Mouse (Mus musculus): Measurements from ENCODE around the gene Gstcd. TPM values are rescaled to one million over a fixed set of nuclear protein-coding genes. Genes with fewer than 3 reads are reported as not detected.

Gene Gstcd
- polyA plus RNA-seq (2014; fragmentation: Nextera tagmentation; extraction: Ambion mirVana), result 9.2 and 12.7 TPM in 2 replicates

DNA sequence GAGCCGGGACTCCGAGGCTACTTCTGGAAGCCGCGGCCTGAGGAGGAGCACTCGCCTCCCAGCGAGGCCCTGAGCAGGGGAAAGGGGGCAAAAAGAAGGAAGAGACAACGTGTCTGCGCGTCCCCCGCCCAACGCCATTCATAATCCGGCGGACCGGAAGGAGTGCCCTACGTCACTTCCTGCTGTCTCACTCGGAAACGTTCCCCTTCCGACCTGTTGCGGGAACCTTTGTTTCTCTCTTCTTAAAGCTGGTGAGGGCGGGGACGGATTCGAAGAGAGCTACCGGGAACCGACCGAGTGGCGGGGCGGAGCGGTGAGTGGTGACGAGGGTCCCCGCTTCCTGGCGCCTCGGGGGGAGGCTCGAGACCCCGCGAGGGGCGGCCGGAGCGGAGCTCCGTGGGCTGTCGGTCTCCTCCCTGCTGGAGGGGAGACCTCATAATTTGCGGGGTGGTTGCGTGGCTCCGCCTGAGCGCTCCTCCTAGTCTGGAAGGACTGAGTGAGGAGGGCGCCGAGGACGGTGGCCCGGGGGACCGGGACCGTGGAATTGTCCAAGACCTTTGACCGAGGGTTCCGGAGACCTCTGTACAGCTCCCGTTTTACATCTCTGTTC, at the start of gene Gstcd, which contains the start of gene Ints12:
Gene Gstcd, minus strand, starts transcription at position 370 of the 610 bp plus-strand sequence.
Gene Ints12, plus strand, starts transcription at position 177 of the 610 bp plus-strand sequence.
- DNase-seq (ENCODE audit: low spot score) (peak; percentile 98), ATAC-seq (ENCODE audit: low FRiP score) (peak; percentile 98)
- H3K4me3 ChIP-seq (ENCODE audit: low read depth, low read length), result peak within 1 kb of the TSS; percentile 64
- H3K4me2 ChIP-seq (replicated peaks; ENCODE audit: low read depth, low read length), result peak within 1 kb of the TSS; percentile 58
- no peaks in the 10 kb centered on the region for H3K4me1 ChIP-seq (replicated peaks; ENCODE audit: control insufficient read depth, insufficient read depth, low read length)
- H3K9ac ChIP-seq (ENCODE audit: low read depth, low read length), result peak within 1 kb of the TSS; percentile 88
- no peaks in the 10 kb centered on the region for H3K27me3 ChIP-seq (ENCODE audit: control insufficient read depth, insufficient read depth, low read length)
- H3K27ac ChIP-seq (ENCODE audit: low read depth, low read length), result peak within 1 kb of the TSS; percentile 95
- no peaks in the 10 kb centered on the region for H3K9me3 ChIP-seq (ENCODE audit: control insufficient read depth, low read length)
- no peaks in the 10 kb centered on the region for H3K36me3 ChIP-seq (ENCODE audit: control insufficient read depth, insufficient read depth, low read length)
- WGBS, result under 1% methylated on average over 52 of the region's 53 CpGs

DNA sequence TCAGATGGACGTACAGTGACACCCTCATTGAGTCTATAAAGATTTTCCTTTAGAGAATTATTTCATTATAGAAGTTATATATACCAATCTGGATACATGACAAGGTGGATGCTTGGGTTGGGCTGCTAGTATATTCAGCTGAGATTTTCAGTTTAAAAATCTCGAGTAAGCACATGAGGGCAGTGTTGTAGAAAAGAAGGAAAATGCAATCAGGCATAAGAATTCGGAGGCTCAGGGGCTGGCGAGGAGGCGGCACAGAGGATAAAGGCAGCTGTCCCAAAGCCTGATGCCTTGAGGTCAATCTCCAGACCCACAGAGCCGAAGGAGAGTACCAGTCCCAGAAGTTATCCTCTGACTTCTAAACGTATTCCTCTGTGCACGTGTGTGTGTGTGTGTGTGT, 40.8 kb upstream of the Gstcd start:
- Histone ChIP-seq H3K27ac (ENCODE audit: low read depth, low read length) (no peak overlapping the region), H3K4me3 (ENCODE audit: low read depth, low read length) (no peak overlapping the region), H3K27me3 (ENCODE audit: control insufficient read depth, insufficient read depth, low read length) (no peaks in the 10 kb centered on the region), H3K4me1 (replicated peaks; ENCODE audit: control insufficient read depth, insufficient read depth, low read length) (no peaks in the 10 kb centered on the region), H3K4me2 (replicated peaks; ENCODE audit: low read depth, low read length) (no peak overlapping the region), H3K36me3 (ENCODE audit: control insufficient read depth, insufficient read depth, low read length) (no peaks in the 10 kb centered on the region), H3K9ac (ENCODE audit: low read depth, low read length) (no peak overlapping the region), H3K9me3 (ENCODE audit: control insufficient read depth, low read length) (no peaks in the 10 kb centered on the region)
- no peak for DNase-seq (ENCODE audit: low spot score)
- WGBS, result 66% methylated on average over 8 of the region's 8 CpGs
- ATAC-seq (ENCODE audit: low FRiP score), result no peak

DNA sequence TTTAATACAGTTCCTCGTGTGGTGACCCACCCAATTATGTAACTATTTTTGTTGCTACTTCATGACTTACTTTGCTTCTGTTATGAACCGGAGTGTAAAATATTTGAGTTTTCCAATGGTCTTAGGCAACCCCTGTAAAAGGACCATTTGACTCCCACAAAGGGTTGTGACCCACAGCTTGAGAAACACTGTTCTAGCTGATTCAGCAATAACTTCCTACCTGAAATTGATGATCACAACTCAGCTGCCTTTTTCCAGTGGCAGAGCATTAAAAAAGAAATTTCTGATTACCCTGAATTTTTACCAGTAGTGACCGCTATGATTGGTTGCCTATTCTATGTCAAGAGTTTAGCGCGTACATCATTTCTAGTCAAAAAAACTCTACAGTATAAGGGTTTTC, 39.5 kb upstream of the Gstcd start:
- Histone ChIP-seq H3K4me2 (replicated peaks; ENCODE audit: low read depth, low read length) (no peak overlapping the region), H3K4me1 (replicated peaks; ENCODE audit: control insufficient read depth, insufficient read depth, low read length) (no peaks in the 10 kb centered on the region), H3K9me3 (ENCODE audit: control insufficient read depth, low read length) (no peaks in the 10 kb centered on the region), H3K27ac (ENCODE audit: low read depth, low read length) (no peak overlapping the region), H3K27me3 (ENCODE audit: control insufficient read depth, insufficient read depth, low read length) (no peaks in the 10 kb centered on the region), H3K36me3 (ENCODE audit: control insufficient read depth, insufficient read depth, low read length) (no peaks in the 10 kb centered on the region), H3K4me3 (ENCODE audit: low read depth, low read length) (no peak overlapping the region), H3K9ac (ENCODE audit: low read depth, low read length) (no peak overlapping the region)
- no peak for DNase-seq (ENCODE audit: low spot score)
- WGBS, result 93% methylated on average over 5 of the region's 5 CpGs
- ATAC-seq (ENCODE audit: low FRiP score), result no peak

DNA sequence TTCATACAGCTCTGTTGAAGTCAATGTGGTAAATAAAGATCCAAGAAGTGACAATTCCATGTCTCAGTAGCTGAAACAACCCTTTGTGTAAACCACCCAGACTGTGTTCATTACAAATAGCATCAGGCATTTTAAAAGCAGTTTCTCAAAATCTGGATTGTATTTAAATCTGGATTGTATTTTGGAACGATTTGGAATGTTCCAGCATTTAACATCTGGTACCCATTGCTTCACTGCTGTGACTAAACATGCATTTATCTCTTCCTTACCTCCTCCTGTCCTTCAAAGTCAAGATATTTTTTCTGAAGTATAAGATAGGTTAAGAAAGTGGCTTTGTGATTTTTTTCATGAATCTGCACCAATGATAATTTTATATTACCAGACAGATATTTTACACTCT, 21.4 kb upstream of the Gstcd start:
- Histone ChIP-seq H3K27me3 (ENCODE audit: control insufficient read depth, insufficient read depth, low read length) (no peaks in the 10 kb centered on the region), H3K4me1 (replicated peaks; ENCODE audit: control insufficient read depth, insufficient read depth, low read length) (no peaks in the 10 kb centered on the region), H3K36me3 (ENCODE audit: control insufficient read depth, insufficient read depth, low read length) (no peaks in the 10 kb centered on the region), H3K9me3 (ENCODE audit: control insufficient read depth, low read length) (no peaks in the 10 kb centered on the region), H3K4me3 (ENCODE audit: low read depth, low read length) (no peak overlapping the region), H3K9ac (ENCODE audit: low read depth, low read length) (no peak overlapping the region), H3K27ac (ENCODE audit: low read depth, low read length) (no peak overlapping the region), H3K4me2 (replicated peaks; ENCODE audit: low read depth, low read length) (no peak overlapping the region)
- WGBS, result 54% methylated on average over 1 of the region's 1 CpGs
- ATAC-seq (ENCODE audit: low FRiP score) (no peak), DNase-seq (ENCODE audit: low spot score) (no peak)

DNA sequence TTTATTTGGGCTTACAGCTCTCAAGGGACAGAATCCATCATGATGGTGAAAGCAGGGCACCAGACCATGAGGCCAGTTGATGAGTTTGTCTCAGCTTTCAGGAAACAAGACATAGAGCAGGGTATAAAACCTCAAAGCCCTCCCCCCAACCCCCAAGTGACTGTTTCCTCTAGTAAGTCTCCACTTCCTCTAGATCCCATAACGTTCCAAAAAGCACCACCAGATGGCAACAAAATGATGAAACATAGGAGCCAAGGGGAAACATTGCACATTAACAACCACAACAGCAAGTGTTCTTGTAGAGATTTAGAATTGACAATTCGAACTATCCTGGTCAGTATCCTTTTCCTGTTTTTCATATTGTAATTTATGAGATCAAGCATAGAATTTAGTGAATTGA, 19.9 kb upstream of the Gstcd start:
- DNase-seq (ENCODE audit: low spot score) (peak; percentile 42), ATAC-seq (ENCODE audit: low FRiP score) (peak; percentile 49; the same call in 1 of the 2 replicates)
- H3K4me1 ChIP-seq (replicated peaks; ENCODE audit: control insufficient read depth, insufficient read depth, low read length), result no peaks in the 10 kb centered on the region
- no peak overlapping the region for H3K27ac ChIP-seq (ENCODE audit: low read depth, low read length)
- no peak overlapping the region for H3K4me3 ChIP-seq (ENCODE audit: low read depth, low read length)
- H3K9ac ChIP-seq (ENCODE audit: low read depth, low read length), result no peak overlapping the region
- no peaks in the 10 kb centered on the region for H3K9me3 ChIP-seq (ENCODE audit: control insufficient read depth, low read length)
- H3K4me2 ChIP-seq (replicated peaks; ENCODE audit: low read depth, low read length), result no peak overlapping the region
- WGBS, result 38% methylated on average over 2 of the region's 2 CpGs
- no peaks in the 10 kb centered on the region for H3K36me3 ChIP-seq (ENCODE audit: control insufficient read depth, insufficient read depth, low read length)
- H3K27me3 ChIP-seq (ENCODE audit: control insufficient read depth, insufficient read depth, low read length), result no peaks in the 10 kb centered on the region

DNA sequence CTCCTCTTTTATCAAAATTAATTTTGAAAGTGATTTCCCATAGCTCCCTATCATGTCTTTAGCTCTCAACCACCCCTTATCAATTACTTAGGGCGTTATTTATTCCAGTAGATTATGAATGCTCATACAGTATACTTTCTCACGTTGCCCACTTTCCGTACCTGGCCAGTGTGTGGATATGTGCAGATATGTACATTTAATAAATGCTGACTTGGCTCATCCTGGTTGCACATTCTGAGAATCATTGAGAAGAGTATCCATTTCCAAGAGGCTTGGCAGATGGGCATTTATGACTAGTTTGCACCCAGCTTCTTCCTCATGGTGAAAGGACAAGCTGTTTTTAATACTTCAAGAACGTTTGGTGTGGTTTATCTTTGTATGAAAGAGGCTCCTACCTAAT, 18.0 kb upstream of the Gstcd start:
- Histone ChIP-seq H3K27me3 (ENCODE audit: control insufficient read depth, insufficient read depth, low read length) (no peaks in the 10 kb centered on the region), H3K9ac (ENCODE audit: low read depth, low read length) (no peak overlapping the region), H3K36me3 (ENCODE audit: control insufficient read depth, insufficient read depth, low read length) (no peaks in the 10 kb centered on the region), H3K4me3 (ENCODE audit: low read depth, low read length) (no peak overlapping the region), H3K9me3 (ENCODE audit: control insufficient read depth, low read length) (no peaks in the 10 kb centered on the region), H3K4me1 (replicated peaks; ENCODE audit: control insufficient read depth, insufficient read depth, low read length) (no peaks in the 10 kb centered on the region), H3K27ac (ENCODE audit: low read depth, low read length) (no peak overlapping the region), H3K4me2 (replicated peaks; ENCODE audit: low read depth, low read length) (no peak overlapping the region)
- no peak for ATAC-seq (ENCODE audit: low FRiP score)
- WGBS, result 92% methylated on average over 4 of the region's 4 CpGs
- DNase-seq (ENCODE audit: low spot score), result no peak

DNA sequence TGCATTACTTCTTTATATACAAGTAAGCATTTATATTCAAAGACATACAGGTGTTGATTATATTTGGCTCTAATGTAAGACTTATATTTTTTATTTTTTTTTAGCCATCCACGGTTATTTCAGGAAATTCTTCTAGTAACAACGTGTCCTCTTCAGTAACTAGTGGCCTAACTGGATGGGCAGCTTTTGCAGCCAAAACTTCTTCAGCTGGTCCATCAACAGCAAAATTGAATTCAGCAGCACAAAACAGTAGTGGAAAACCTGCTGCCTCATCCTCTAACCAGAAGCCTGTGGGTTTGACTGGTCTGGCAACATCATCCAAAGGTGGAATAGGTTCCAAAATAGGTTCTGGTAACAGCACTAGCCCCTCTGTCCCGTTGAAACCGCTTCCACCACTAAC, 16.9 kb upstream of the Gstcd start:
- Histone ChIP-seq H3K9ac (ENCODE audit: low read depth, low read length) (no peak overlapping the region), H3K4me2 (replicated peaks; ENCODE audit: low read depth, low read length) (no peak overlapping the region), H3K36me3 (ENCODE audit: control insufficient read depth, insufficient read depth, low read length) (peaks cover 2% of the 10 kb centered on the region; the same call in 1 of the 2 replicates), H3K9me3 (ENCODE audit: control insufficient read depth, low read length) (no peaks in the 10 kb centered on the region), H3K27ac (ENCODE audit: low read depth, low read length) (no peak overlapping the region), H3K4me1 (replicated peaks; ENCODE audit: control insufficient read depth, insufficient read depth, low read length) (no peaks in the 10 kb centered on the region), H3K4me3 (ENCODE audit: low read depth, low read length) (no peak overlapping the region), H3K27me3 (ENCODE audit: control insufficient read depth, insufficient read depth, low read length) (no peaks in the 10 kb centered on the region)
- ATAC-seq (ENCODE audit: low FRiP score) (no peak), DNase-seq (ENCODE audit: low spot score) (no peak)
- 95% methylated on average over 4 of the region's 4 CpGs for WGBS

DNA sequence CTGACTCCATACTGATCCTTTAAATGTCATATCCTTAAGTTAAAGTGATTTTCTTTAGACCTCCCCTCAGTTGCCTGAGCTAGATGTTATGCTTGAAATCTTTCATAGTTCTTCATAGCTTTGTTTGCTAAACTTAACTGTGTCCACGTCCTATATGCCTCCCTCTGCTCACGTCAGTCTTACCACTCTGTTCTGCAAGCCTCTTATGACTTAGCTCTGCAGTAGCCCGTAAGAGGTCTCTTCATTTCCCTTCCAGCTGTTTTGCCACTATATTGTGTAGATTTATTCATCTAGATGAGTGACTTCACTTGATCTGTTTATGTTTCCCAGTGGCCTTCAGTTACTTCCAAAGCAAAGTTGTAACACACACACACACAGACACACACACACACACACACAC, 12.6 kb upstream of the Gstcd start:
- Histone ChIP-seq H3K36me3 (ENCODE audit: control insufficient read depth, insufficient read depth, low read length) (peaks cover 6% of the 10 kb centered on the region; the same call in 1 of the 2 replicates), H3K4me1 (replicated peaks; ENCODE audit: control insufficient read depth, insufficient read depth, low read length) (no peaks in the 10 kb centered on the region), H3K9me3 (ENCODE audit: control insufficient read depth, low read length) (no peaks in the 10 kb centered on the region), H3K9ac (ENCODE audit: low read depth, low read length) (no peak overlapping the region), H3K4me3 (ENCODE audit: low read depth, low read length) (no peak overlapping the region), H3K4me2 (replicated peaks; ENCODE audit: low read depth, low read length) (no peak overlapping the region), H3K27ac (ENCODE audit: low read depth, low read length) (no peak overlapping the region), H3K27me3 (ENCODE audit: control insufficient read depth, insufficient read depth, low read length) (no peaks in the 10 kb centered on the region)
- WGBS, result 98% methylated on average over 3 of the region's 3 CpGs
- DNase-seq (ENCODE audit: low spot score), result no peak
- ATAC-seq (ENCODE audit: low FRiP score), result no peak

DNA sequence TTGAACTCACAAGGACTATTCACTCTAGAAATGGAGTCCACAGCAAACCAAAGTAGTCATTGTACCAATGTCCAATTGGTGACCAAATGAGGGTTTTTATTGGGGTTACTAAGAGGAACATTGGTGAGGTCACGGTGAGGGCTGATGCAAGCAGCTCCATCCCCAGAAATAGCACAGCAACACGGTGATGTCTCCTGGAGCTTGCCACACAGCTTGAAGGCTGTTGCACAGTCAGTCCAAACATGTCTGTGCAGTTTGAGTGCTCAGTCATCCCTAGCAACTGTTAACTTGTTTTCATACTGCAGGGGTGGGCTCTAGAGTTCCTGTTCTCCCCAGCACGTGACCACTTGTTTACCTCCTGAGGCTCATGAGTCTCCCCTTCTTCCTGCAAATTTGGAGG, 11.9 kb upstream of the Gstcd start:
- DNase-seq (ENCODE audit: low spot score) (no peak), ATAC-seq (ENCODE audit: low FRiP score) (no peak)
- Histone ChIP-seq H3K9ac (ENCODE audit: low read depth, low read length) (no peak overlapping the region), H3K27me3 (ENCODE audit: control insufficient read depth, insufficient read depth, low read length) (no peaks in the 10 kb centered on the region), H3K4me1 (replicated peaks; ENCODE audit: control insufficient read depth, insufficient read depth, low read length) (no peaks in the 10 kb centered on the region), H3K9me3 (ENCODE audit: control insufficient read depth, low read length) (no peaks in the 10 kb centered on the region), H3K4me2 (replicated peaks; ENCODE audit: low read depth, low read length) (no peak overlapping the region), H3K36me3 (ENCODE audit: control insufficient read depth, insufficient read depth, low read length) (peaks cover 6% of the 10 kb centered on the region; the same call in 1 of the 2 replicates), H3K27ac (ENCODE audit: low read depth, low read length) (no peak overlapping the region), H3K4me3 (ENCODE audit: low read depth, low read length) (no peak overlapping the region)
- WGBS, result 89% methylated on average over 3 of the region's 3 CpGs
